Mouse (Mus musculus): ENCODE results near the gene Nmur1.

Gene Nmur1

GRCm38 (mm10) chr1:86426128-86426527 lies at the start of gene Nmur1, which contains the start of gene Tex44:
Nmur1 (minus strand) TSS chr1:86426228.
Tex44 (plus strand) TSS chr1:86426329.
- no peak for TF ChIP-seq GATA4 (IDR thresholded peaks at IDR 0.05; ENCODE audit: insufficient replicate concordance, low read length)

GRCm38 (mm10) chr1:86473109-86473760 lies 47.2 kb upstream of the Nmur1 start:
- TF ChIP-seq GATA4 (IDR thresholded peaks at IDR 0.05; ENCODE audit: insufficient replicate concordance, low read length) = no peak

DNA sequence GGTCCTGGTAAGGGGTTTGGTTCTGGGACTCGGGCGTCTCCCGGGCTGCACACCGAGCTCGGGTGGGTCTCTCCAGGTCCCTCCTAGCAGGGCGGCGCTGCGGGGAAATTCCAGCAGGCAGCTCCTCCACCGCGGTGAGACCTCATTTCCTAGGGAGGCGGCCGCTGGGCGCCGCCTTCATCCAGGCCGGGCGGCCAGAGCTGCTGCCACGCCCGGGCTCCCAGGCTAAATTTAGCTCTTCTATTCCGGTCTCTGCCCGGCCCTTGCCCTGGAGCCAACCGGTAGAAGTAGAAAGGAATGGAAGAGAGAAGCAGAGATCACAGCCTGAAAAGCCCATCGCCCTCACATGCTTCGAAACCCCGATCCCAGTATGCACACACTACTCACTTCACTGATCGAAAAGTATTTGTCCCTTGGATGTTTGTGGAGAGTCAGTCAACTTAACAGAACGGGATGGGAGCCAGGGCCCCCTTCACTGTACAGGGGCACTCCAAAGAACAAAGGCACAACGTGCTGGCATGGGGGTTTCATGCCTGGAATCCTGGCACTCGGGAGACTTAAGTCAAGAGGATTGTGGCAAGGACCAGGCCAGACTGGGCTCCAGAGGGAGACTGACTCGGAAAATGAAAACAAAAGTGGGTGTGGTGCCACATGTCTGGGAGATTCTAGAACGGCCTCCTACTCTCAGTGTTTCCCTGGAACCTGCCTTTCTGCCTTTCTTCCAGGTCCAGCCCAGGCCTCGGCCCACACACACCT lies 46.3 kb upstream of the Nmur1 start:
- TF ChIP-seq GATA4 (IDR thresholded peaks at IDR 0.05; ENCODE audit: insufficient replicate concordance, low read length) = no peak

GRCm38 (mm10) chr1:86470519-86471181 lies 44.6 kb upstream of the Nmur1 start:
- peak; percentile 77; the same call in 1 of the 2 replicates for TF ChIP-seq GATA4 (IDR thresholded peaks at IDR 0.05; ENCODE audit: insufficient replicate concordance, low read length)

GRCm38 (mm10) chr1:86469876-86470275 lies 43.8 kb upstream of the Nmur1 start:
- no peak for TF ChIP-seq GATA4 (IDR thresholded peaks at IDR 0.05; ENCODE audit: insufficient replicate concordance, low read length)

DNA sequence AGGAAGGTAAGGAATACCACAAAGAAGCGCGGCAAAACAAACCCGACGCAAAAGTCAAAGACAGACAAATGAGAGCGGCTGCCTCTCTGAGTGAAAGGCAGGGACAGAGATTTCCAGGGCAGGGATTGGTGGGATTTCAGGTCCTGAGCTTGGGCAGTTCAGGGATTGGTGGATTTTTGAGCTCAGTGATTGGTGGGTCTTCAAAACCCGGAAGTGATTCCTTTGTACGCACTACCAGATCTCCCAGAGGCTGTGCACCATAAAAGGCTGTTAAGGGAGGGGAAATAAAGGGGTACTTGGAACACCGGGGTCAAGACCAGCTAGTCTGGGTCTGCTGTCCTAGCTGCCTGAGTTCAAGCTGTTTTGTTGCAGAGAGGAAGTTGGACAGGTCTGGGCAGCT lies 41.4 kb upstream of the Nmur1 start:
- no peak for TF ChIP-seq GATA4 (IDR thresholded peaks at IDR 0.05; ENCODE audit: insufficient replicate concordance, low read length)

GRCm38 (mm10) chr1:86464875-86465224 lies 38.8 kb upstream of the Nmur1 start:
- no peak for TF ChIP-seq GATA4 (IDR thresholded peaks at IDR 0.05; ENCODE audit: insufficient replicate concordance, low read length)

- TF ChIP-seq GATA4 (IDR thresholded peaks at IDR 0.05; ENCODE audit: insufficient replicate concordance, low read length) = no peak
These were observed 38.3 kb upstream of the Nmur1 start for GRCm38 (mm10) chr1:86464223-86464874.

DNA sequence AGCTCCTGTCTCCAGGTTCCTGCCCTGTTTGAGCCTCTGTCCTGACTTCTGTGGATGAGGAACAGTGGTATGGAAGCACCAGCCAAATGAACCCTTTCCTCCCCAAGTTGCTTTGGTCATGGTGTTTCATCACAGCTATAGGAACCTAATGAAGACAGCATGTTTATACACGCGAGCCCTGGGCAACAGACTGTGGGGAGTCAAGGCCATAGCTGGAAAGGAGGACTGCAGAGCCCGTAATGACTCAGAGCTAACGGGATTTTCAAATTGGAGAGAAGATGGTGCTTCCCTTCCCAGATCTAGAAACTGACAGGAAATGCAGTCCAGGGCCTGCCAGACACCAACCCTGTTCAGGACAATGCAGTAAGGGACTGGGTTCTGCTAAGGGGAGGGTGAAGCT lies 33.3 kb upstream of the Nmur1 start:
- TF ChIP-seq GATA4 (IDR thresholded peaks at IDR 0.05; ENCODE audit: insufficient replicate concordance, low read length) = no peak

DNA sequence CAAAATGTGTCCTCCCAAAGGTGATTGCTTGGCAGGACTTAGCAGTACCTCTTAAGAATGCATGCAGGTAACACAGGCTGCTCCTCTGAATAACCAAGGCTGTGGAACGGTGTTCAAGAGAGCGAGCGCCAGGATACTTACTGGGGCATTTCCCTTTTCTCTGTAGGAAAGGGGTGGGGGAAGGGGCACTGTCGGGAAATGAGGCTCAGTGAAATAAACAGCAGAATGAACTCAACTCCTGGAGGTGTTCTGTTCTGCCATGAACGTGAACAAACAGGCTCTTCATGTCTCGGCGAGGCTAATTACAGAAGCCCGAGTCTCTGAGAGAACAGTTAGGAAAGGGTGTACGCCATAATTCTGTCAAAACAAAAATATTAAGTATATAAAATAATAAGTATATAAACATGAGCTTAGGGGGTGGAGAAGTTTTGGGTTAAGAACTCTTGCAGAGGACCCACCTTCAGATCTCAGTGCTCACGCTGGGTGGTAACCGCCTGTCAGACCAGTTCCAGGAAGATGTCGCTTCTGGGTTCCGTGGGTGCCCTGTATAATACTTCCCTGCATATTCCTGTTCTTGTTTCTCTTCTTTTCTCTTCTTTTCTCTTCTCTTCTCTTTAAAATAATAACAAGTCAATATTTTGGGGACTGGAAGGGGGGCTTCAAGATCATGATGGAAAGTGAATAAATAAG lies 31.0 kb upstream of the Nmur1 start:
- TF ChIP-seq GATA4 (IDR thresholded peaks at IDR 0.05; ENCODE audit: insufficient replicate concordance, low read length) = no peak

DNA sequence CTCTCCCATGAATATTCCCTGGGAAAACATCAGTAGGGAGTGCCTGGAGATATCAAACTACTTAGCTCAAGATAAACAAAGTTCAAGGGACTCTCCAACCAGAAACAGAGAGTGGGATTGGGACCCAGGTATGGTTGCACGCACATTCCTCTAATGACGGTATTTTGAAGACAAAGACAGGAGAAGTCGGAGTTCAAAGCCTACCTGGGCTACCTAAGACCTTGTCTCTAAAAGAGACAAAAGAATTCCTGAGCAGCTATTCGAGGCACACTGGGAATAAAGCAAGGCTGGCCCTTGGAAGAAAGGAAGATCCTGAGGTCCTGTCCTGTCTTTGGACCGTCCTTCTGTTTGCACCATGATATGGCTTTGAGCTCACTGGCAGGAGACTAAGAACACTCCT lies 26.7 kb upstream of the Nmur1 start:
- no peak for TF ChIP-seq GATA4 (IDR thresholded peaks at IDR 0.05; ENCODE audit: insufficient replicate concordance, low read length)

- TF ChIP-seq GATA4 (IDR thresholded peaks at IDR 0.05; ENCODE audit: insufficient replicate concordance, low read length) = no peak
These were observed 23.9 kb upstream of the Nmur1 start for GRCm38 (mm10) chr1:86449966-86450365.

DNA sequence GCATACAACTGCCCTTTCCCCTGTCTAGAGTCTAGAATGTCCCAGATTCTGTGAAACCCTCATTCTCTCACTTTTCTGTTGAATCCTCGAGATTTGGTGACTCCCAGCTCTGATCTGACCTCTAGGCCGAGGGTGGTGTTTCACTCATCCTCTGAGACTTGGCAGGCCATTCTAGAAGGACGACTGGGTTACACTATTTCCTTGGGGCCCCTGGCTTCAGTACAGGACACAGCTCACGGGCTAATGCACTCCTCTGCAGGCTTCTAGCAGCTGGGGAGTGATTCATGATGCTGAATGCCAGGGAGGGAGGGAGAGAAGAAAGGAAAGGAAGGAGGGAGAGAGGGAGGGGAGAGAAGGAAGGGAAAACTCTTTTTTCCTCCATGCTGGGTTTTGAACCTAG lies 22.2 kb upstream of the Nmur1 start:
- TF ChIP-seq GATA4 (IDR thresholded peaks at IDR 0.05; ENCODE audit: insufficient replicate concordance, low read length) = no peak

- no peak for TF ChIP-seq GATA4 (IDR thresholded peaks at IDR 0.05; ENCODE audit: insufficient replicate concordance, low read length)
These were observed 21.7 kb upstream of the Nmur1 start for GRCm38 (mm10) chr1:86447596-86448171.
